Mouse (Mus musculus) intestine, embryonic 14.5 days (tissue): ENCODE measurements around the gene Asic1. TPM values are rescaled to one million over a fixed set of nuclear protein-coding genes. Genes with fewer than 3 reads are reported as not detected.
"Not testable (repeated sequence)": the region's sequence is repeated elsewhere in the genome, so short reads cannot be mapped to it uniquely, and the experiment has no call there.

ENCODE experiments used
- ATAC-seq: fragments of 200-750 bp; cut with Nextera tagmentation; replicated peaks from 2 replicates; pipeline ENCODE4 v1.8.0; 2017; ENCODE audit warnings: low read depth, moderate number of reproducible peaks, moderate TSS enrichment, moderate library complexity; ENCODE audit not compliant: low FRiP score, low TSS enrichment
- DNase-seq: peaks from one replicate; pipeline ENCODE4 v3.0.0-alpha.2; 2018; ENCODE audit warnings: low spot score
- H3K27ac ChIP-seq: fragments of 300-500 bp; sonication (generic); 2 replicates; pipeline ENCODE4 v1.5.1; 2014; ENCODE audit warnings: low read depth, mild to moderate bottlenecking, control low read depth
- H3K27me3 ChIP-seq: fragments of 300-500 bp; sonication (generic); replicated peaks from 2 replicates; pipeline ENCODE4 v1.6.1; 2014; ENCODE audit warnings: low read length, control low read depth; ENCODE audit not compliant: control insufficient read depth, insufficient read depth
- H3K36me3 ChIP-seq: fragments of 300-500 bp; sonication (generic); 2 replicates; pipeline ENCODE4 v1.6.1; 2014; ENCODE audit warnings: low read length, control low read depth; ENCODE audit not compliant: control insufficient read depth, insufficient read depth
- H3K4me1 ChIP-seq: fragments of 300-500 bp; sonication (generic); replicated peaks from 2 replicates; pipeline ENCODE4 v1.6.1; 2014; ENCODE audit warnings: low read length, control low read depth, mixed read lengths; ENCODE audit not compliant: control insufficient read depth, insufficient read depth
- H3K4me2 ChIP-seq: fragments of 300-500 bp; sonication (generic); 2 replicates; pipeline ENCODE4 v1.6.1; 2014; ENCODE audit warnings: low read length
- H3K4me3 ChIP-seq: fragments of 300-500 bp; sonication (generic); 2 replicates; pipeline ENCODE4 v1.5.1; 2014; ENCODE audit warnings: low read depth, low read length, control low read depth, mixed read lengths
- H3K9ac ChIP-seq: fragments of 300-500 bp; sonication (generic); 2 replicates; pipeline ENCODE4 v1.6.1; 2014; ENCODE audit warnings: mild to moderate bottlenecking, low read length
- H3K9me3 ChIP-seq: fragments of 300-500 bp; sonication (generic); 2 replicates; pipeline ENCODE4 v1.6.1; 2016; ENCODE audit warnings: low read length, control low read depth; ENCODE audit not compliant: control insufficient read depth
- WGBS: fragments of 180-500 bp; shearing (Covaris S2); extraction: QIAGEN DNeasy Blood & Tissue Kit; methylation state at CpG from one replicate; pipeline ENCODE4 v1.1.7; 2014; 5-methylcytosine and 5-hydroxymethylcytosine counted together
- polyA plus RNA-seq: library from polyadenylated mRNA; unstranded; fragments of >200 nt; fragmentation: Nextera tagmentation; extraction: Ambion mirVana; gene quantifications from 2 replicates; pipeline ENCODE4 v1.2.1, GENCODE M21; 2014

Asic1 gene
- polyA plus RNA-seq, 1 experiment from 2014 or later: 1.7 TPM

GRCm38 (mm10) chr15:99688712-99689111, 18.5 kb downstream of the Asic1 start:
- H3K4me1 ChIP-seq: no peaks in the 10 kb centered on the region
- no peak overlapping the region for H3K4me2 ChIP-seq
- no peaks in the 10 kb centered on the region; the same call in 1 of the 2 replicates for H3K27me3 ChIP-seq
- H3K9ac ChIP-seq: no peak overlapping the region
- 3% methylated on average over 4 of the region's 4 CpGs for WGBS
- peak; percentile 77 for DNase-seq
- no peak overlapping the region for H3K4me3 ChIP-seq
- ATAC-seq: 0 out of 2 replicates have a peak, but pooled peaks have one; percentile 32
- no peak overlapping the region for H3K27ac ChIP-seq
- no peaks in the 10 kb centered on the region for H3K36me3 ChIP-seq
- no peaks in the 10 kb centered on the region for H3K9me3 ChIP-seq

GRCm38 (mm10) chr15:99690924-99691323, 20.8 kb downstream of the Asic1 start:
- DNase-seq (no peak), ATAC-seq (0 out of 2 replicates have a peak, but pooled peaks have one; percentile 21)
- no peaks in the 10 kb centered on the region for H3K9me3 ChIP-seq
- H3K27me3 ChIP-seq: no peaks in the 10 kb centered on the region; the same call in 1 of the 2 replicates
- no peak overlapping the region for H3K27ac ChIP-seq
- no peak overlapping the region for H3K4me2 ChIP-seq
- no peak overlapping the region for H3K9ac ChIP-seq
- 23% methylated on average over 4 of the region's 4 CpGs for WGBS
- H3K4me3 ChIP-seq: no peak overlapping the region
- H3K36me3 ChIP-seq: no peaks in the 10 kb centered on the region
- no peaks in the 10 kb centered on the region for H3K4me1 ChIP-seq

GRCm38 (mm10) chr15:99691976-99692375, 21.8 kb downstream of the Asic1 start:
- Histone ChIP-seq H3K4me1 (no peaks in the 10 kb centered on the region), H3K4me3 (no peak overlapping the region), H3K4me2 (no peak overlapping the region), H3K9ac (no peak overlapping the region), H3K9me3 (no peaks in the 10 kb centered on the region), H3K27ac (no peak overlapping the region), H3K27me3 (no peaks in the 10 kb centered on the region; the same call in 1 of the 2 replicates), H3K36me3 (no peaks in the 10 kb centered on the region)
- DNase-seq (no peak), ATAC-seq (no peak)
- WGBS: 42% methylated on average over 9 of the region's 9 CpGs

- no peak for DNase-seq
- 11% methylated on average over 2 of the region's 2 CpGs for WGBS
- 0 out of 2 replicates have a peak, but pooled peaks cover 6% of the 10 kb centered on the region for H3K27me3 ChIP-seq
Measured at GRCm38 (mm10) chr15:99697309-99697708, 27.1 kb downstream of the Asic1 start.

GRCm38 (mm10) chr15:99698533-99699085, 28.4 kb downstream of the Asic1 start:
- no peak overlapping the region for H3K4me3 ChIP-seq
- no peak overlapping the region for H3K27ac ChIP-seq
- H3K36me3 ChIP-seq: peaks cover 3% of the 10 kb centered on the region
- ATAC-seq (no peak), DNase-seq (no peak)
- peak overlapping the region; percentile 11; the same call in 1 of the 2 replicates for H3K4me2 ChIP-seq
- H3K9ac ChIP-seq: no peak overlapping the region
- H3K4me1 ChIP-seq: peaks cover 13% of the 10 kb centered on the region
- 0 out of 2 replicates have a peak, but pooled peaks cover 6% of the 10 kb centered on the region for H3K27me3 ChIP-seq
- no peaks in the 10 kb centered on the region for H3K9me3 ChIP-seq
- 27% methylated on average over 20 of the region's 20 CpGs for WGBS

More at GRCm38 (mm10) chr15:99697309-99697708, 27.1 kb downstream of the Asic1 start:
- no peak overlapping the region for H3K27ac ChIP-seq
- ATAC-seq: no peak
- H3K9me3 ChIP-seq: no peaks in the 10 kb centered on the region
- H3K4me1 ChIP-seq: 0 out of 2 replicates have a peak, but pooled peaks cover 2% of the 10 kb centered on the region
- no peaks in the 10 kb centered on the region for H3K36me3 ChIP-seq
- no peak overlapping the region for H3K9ac ChIP-seq
- H3K4me2 ChIP-seq: no peak overlapping the region
- H3K4me3 ChIP-seq: no peak overlapping the region

GRCm38 (mm10) chr15:99699715-99700114, 29.5 kb downstream of the Asic1 start:
- Histone ChIP-seq H3K36me3 (peaks cover 14% of the 10 kb centered on the region), H3K9me3 (no peaks in the 10 kb centered on the region), H3K4me2 (no peak overlapping the region), H3K4me3 (no peak overlapping the region), H3K4me1 (peaks cover 17% of the 10 kb centered on the region), H3K27ac (no peak overlapping the region), H3K9ac (no peak overlapping the region), H3K27me3 (0 out of 2 replicates have a peak, but pooled peaks cover 6% of the 10 kb centered on the region)
- 81% methylated on average over 10 of the region's 10 CpGs for WGBS
- DNase-seq (no peak), ATAC-seq (no peak)

GRCm38 (mm10) chr15:99700219-99701106, 30.3 kb downstream of the Asic1 start:
- Histone ChIP-seq H3K9me3 (no peaks in the 10 kb centered on the region), H3K27ac (no peak overlapping the region), H3K36me3 (peaks cover 18% of the 10 kb centered on the region), H3K4me3 (no peak overlapping the region), H3K4me1 (peaks cover 17% of the 10 kb centered on the region), H3K4me2 (no peak overlapping the region), H3K9ac (no peak overlapping the region), H3K27me3 (0 out of 2 replicates have a peak, but pooled peaks cover 6% of the 10 kb centered on the region)
- ATAC-seq: no peak
- DNase-seq: no peak
- 79% methylated on average over 18 of the region's 18 CpGs for WGBS

GRCm38 (mm10) chr15:99701640-99701998, 31.5 kb downstream of the Asic1 start:
- not testable (repeated sequence) for H3K9me3 ChIP-seq, H3K27me3 ChIP-seq, ATAC-seq, DNase-seq
- 43% methylated on average over 16 of the region's 16 CpGs for WGBS
- peak overlapping the region; percentile 81 for H3K4me3 ChIP-seq
- H3K9ac ChIP-seq: peak overlapping the region; percentile 98
- H3K27ac ChIP-seq: peak overlapping the region; percentile 96; the same call in 1 of the 2 replicates
- peaks cover 27% of the 10 kb centered on the region for H3K36me3 ChIP-seq
- H3K4me2 ChIP-seq: peak overlapping the region; percentile 70
- peaks cover 17% of the 10 kb centered on the region for H3K4me1 ChIP-seq
